Comparison of ENCODE assay signal across 32 mouse cellular contexts in the genomic region with DNA sequence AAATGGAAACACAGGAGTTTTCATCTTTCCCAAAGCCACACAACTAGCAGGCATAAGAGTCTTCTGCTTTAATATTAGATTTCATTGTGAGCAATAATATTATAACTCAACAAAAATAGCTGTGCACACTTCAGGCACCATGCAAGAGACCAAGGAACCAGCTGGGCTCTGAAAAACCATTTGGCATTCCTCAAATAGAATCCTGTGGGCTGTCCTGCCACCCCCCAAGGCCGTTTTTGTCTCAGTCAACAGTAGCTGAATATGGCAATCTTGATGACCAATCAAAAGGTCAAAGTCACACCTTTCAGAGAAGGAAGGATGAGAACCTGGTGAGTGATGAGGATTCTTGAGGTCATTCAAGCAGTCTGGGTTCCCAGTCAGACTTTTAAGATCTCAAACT. TPM values are rescaled to one million over a fixed set of nuclear protein-coding genes. Genes with fewer than 3 reads are reported as not detected.
A peak's percentile ranks its signal among the peaks of the same experiment; 100 is the strongest.
DNase-seq lines count a peak whose midpoint lies in the region; TF ChIP-seq lines count a peak whose summit lies in the region.
"Had no signal": no experiment of that assay in that cellular context is flagged by ENCODE, and none has a peak within 500 bp of the region (broad histone marks: within the 10 kb centered on the region; RNA-seq: fewer than 3 reads in every experiment).

No protein-coding gene starts in this region.

- no peaks in the 10 kb centered on the region for H3K36me3 ChIP-seq in myocyte (ENCODE audit: control insufficient read depth, insufficient read depth)
- H3K36me3 ChIP-seq: embryonic facial prominence, embryonic 10.5 days; embryonic facial prominence, embryonic 13.5 days; forebrain, embryonic 12.5 days; forebrain, embryonic 15.5 days; G1E; heart, embryonic 12.5 days; heart, embryonic 15.5 days; hindbrain, embryonic 10.5 days; hindbrain, embryonic 13.5 days had no signal

- H3K27me3 ChIP-seq in myocyte (ENCODE audit: control insufficient read depth, insufficient read depth, insufficient read length): no peaks in the 10 kb centered on the region
- H3K27me3 ChIP-seq: CH12.LX; embryonic facial prominence, embryonic 13.5 days; forebrain, embryonic 12.5 days; forebrain, embryonic 15.5 days; heart, embryonic 12.5 days; heart, embryonic 15.5 days; hindbrain, embryonic 13.5 days; Patski had no signal

- H3K79me2 ChIP-seq in myocyte (ENCODE audit: control insufficient read depth, insufficient read depth): no peaks in the 10 kb centered on the region

- H3K4me3 ChIP-seq in myocyte: no peak overlapping the region
- H3K4me3 ChIP-seq: embryonic facial prominence, embryonic 10.5 days; embryonic facial prominence, embryonic 13.5 days; erythroblast, embryonic 14.5 days; forebrain, embryonic 12.5 days; forebrain, embryonic 15.5 days; heart, embryonic 12.5 days; heart, embryonic 15.5 days; hindbrain, embryonic 10.5 days; hindbrain, embryonic 13.5 days had no signal

- no peak overlapping the region for H3K4me2 ChIP-seq in myocyte (ENCODE audit: low read depth)
- H3K4me2 ChIP-seq: embryonic facial prominence, embryonic 13.5 days; forebrain, embryonic 12.5 days; forebrain, embryonic 15.5 days; heart, embryonic 12.5 days; heart, embryonic 15.5 days; hindbrain, embryonic 13.5 days had no signal

- H3ac ChIP-seq in myocyte (ENCODE audit: control insufficient read depth, insufficient read length): no peak overlapping the region

- peak; percentile 23 for DNase-seq in layer of hippocampus, adult 9-11 months
- DNase-seq in layer of hippocampus, adult 9-10 months (ENCODE audit: low spot score): no peak
- DNase-seq in right cerebral cortex, adult 2 months (ENCODE audit: low spot score in 2 of 2): peak; percentile 17 to 20
- DNase-seq in right cerebral cortex, postnatal 4 days: no peak
- DNase-seq in spleen, postnatal 4 days (ENCODE audit: low spot score in 2 of 2): no peak
- DNase-seq: adrenal gland, adult 2 months; adrenal gland, postnatal 14 days; B cell, adult 2 months; cerebellum, adult 11-12 months; cerebellum, adult 8-10 months; cerebellum, postnatal 10 days; cerebellum, postnatal 36 days; embryo, embryonic 11 days; gastrocnemius, postnatal 25 days; heart, adult 18-20 months; heart, postnatal 10 days; heart, postnatal 36 days had no signal

- no peak for TF ChIP-seq POLR2A in myocyte (IDR thresholded peaks at IDR 0.05; ENCODE audit: insufficient read length, low read depth)

TF ChIP-seq in myocyte, 11 proteins besides CTCF, POLR2A, EP300 and RAD21:
- TF ChIP-seq TCF12 (IDR thresholded peaks at IDR 0.05; ENCODE audit: insufficient read depth, poor library complexity, severe bottlenecking) (peak; percentile 27), CEBPB (IDR thresholded peaks at IDR 0.05; ENCODE audit: insufficient read depth, poor library complexity, severe bottlenecking) (no peak)

RNA-seq across cellular contexts. Expression of gene Sntn, which starts 16.0 kb away (rescaled TPM):
- not detected for polyA plus RNA-seq in myocyte (2012; fragmentation: generic; extraction: Trizol)
- polyA plus RNA-seq: adrenal gland, adult 2 months; brain, embryonic 14.5 days; embryonic facial prominence, embryonic 10.5 days; embryonic facial prominence, embryonic 13.5 days; erythroblast, embryonic 14.5 days; forebrain, embryonic 12.5 days; forebrain, embryonic 15.5 days; G1E; heart, embryonic 12.5 days; heart, embryonic 15.5 days; hindbrain, embryonic 10.5 days; hindbrain, embryonic 13.5 days; hindbrain, embryonic 16.5 days; Patski had no signal

Comparison
In these comparisons a context has a peak if more than half of its experiments do, and no peak if none do; other contexts are left out.
1. DNase-seq: peak in layer of hippocampus, adult 9-11 months (single experiment) and right cerebral cortex, adult 2 months (2 of 2); none in layer of hippocampus, adult 9-10 months (single experiment), right cerebral cortex, postnatal 4 days (single experiment) and spleen, postnatal 4 days (0 of 2).